Mouse (Mus musculus) stomach, embryonic 16.5 days (tissue): ENCODE measurements around the gene Rras. TPM values are rescaled to one million over a fixed set of nuclear protein-coding genes. Genes with fewer than 3 reads are reported as not detected.
A peak's percentile ranks its signal among the peaks of the same experiment; 100 is the strongest.

ENCODE experiments used
- ATAC-seq: fragments of 200-750 bp; cut with Nextera tagmentation; 2 replicates; pipeline ENCODE4 v1.8.0; 2017; ENCODE audit warnings: moderate number of reproducible peaks, moderate TSS enrichment; ENCODE audit not compliant: insufficient read depth, low FRiP score
- H3K27ac ChIP-seq: fragments of 300-500 bp; sonication (generic); 2 replicates; pipeline ENCODE4 v1.5.1; 2014; ENCODE audit warnings: low read length
- H3K27me3 ChIP-seq: fragments of 300-500 bp; sonication (generic); 2 replicates; pipeline ENCODE4 v1.6.1; 2014; ENCODE audit warnings: low read length, control low read depth, mixed read lengths; ENCODE audit not compliant: control insufficient read depth, insufficient read depth
- H3K36me3 ChIP-seq: fragments of 300-500 bp; sonication (generic); 2 replicates; pipeline ENCODE4 v1.6.1; 2014; ENCODE audit warnings: low read length; ENCODE audit not compliant: control insufficient read depth, insufficient read depth
- H3K4me1 ChIP-seq: fragments of 300-500 bp; sonication (generic); 2 replicates; pipeline ENCODE4 v1.6.1; 2014; ENCODE audit warnings: low read length, control low read depth, mixed read lengths; ENCODE audit not compliant: control insufficient read depth, insufficient read depth
- H3K4me2 ChIP-seq: fragments of 300-500 bp; sonication (generic); 2 replicates; pipeline ENCODE4 v1.6.1; 2014; ENCODE audit warnings: low read depth, low read length, mixed read lengths
- H3K4me3 ChIP-seq: fragments of 300-500 bp; sonication (generic); replicated peaks from 2 replicates; pipeline ENCODE4 v1.5.1; 2014; ENCODE audit warnings: mild to moderate bottlenecking, low read length
- H3K9ac ChIP-seq: fragments of 300-500 bp; sonication (generic); 2 replicates; pipeline ENCODE4 v1.6.1; 2014; ENCODE audit warnings: low read length
- H3K9me3 ChIP-seq: fragments of 300-500 bp; sonication (generic); replicated peaks from 2 replicates; pipeline ENCODE4 v1.6.1; 2016; ENCODE audit warnings: low read length, control low read depth; ENCODE audit not compliant: control insufficient read depth
- WGBS: fragments of 180-500 bp; shearing (Covaris S2); extraction: QIAGEN DNeasy Blood & Tissue Kit; methylation state at CpG from one replicate; pipeline ENCODE4 v1.1.7; 2014; 5-methylcytosine and 5-hydroxymethylcytosine counted together
- polyA plus RNA-seq: library from polyadenylated mRNA; unstranded; fragments of >200 nt; fragmentation: Nextera tagmentation; extraction: Ambion mirVana; gene quantifications from 2 replicates; pipeline ENCODE4 v1.2.1, GENCODE M21; 2015

Rras gene
- polyA plus RNA-seq, 1 experiment from 2014 or later: 68.0 TPM

- ATAC-seq: no peak
- 0% methylated on average over 14 of the region's 18 CpGs for WGBS
Measured at GRCm38 (mm10) chr7:45052862-45053116, 35.0 kb downstream of the Rras start, which contains the start of gene Prr12. TSS of gene Prr12 (minus strand) at chr7:45052881.

GRCm38 (mm10) chr7:45053117-45053930 lies 35.6 kb downstream of the Rras start:
- ATAC-seq: peak; percentile 52
- H3K4me2 ChIP-seq: peak overlapping the region; percentile 99
- peak overlapping the region; percentile 91 for H3K4me3 ChIP-seq
- under 1% methylated on average over 26 of the region's 59 CpGs for WGBS
- no peaks in the 10 kb centered on the region for H3K27me3 ChIP-seq
- H3K4me1 ChIP-seq: peaks cover 12% of the 10 kb centered on the region
- H3K9me3 ChIP-seq: no peaks in the 10 kb centered on the region
- H3K27ac ChIP-seq: peak overlapping the region; percentile 99
- H3K36me3 ChIP-seq: peaks cover 17% of the 10 kb centered on the region
- H3K9ac ChIP-seq: peak overlapping the region; percentile 93

More at GRCm38 (mm10) chr7:45052862-45053116, 35.0 kb downstream of the Rras start, which contains the start of gene Prr12:
- peaks cover 12% of the 10 kb centered on the region for H3K4me1 ChIP-seq
- H3K27me3 ChIP-seq: no peaks in the 10 kb centered on the region
- no peaks in the 10 kb centered on the region for H3K9me3 ChIP-seq
- peak within 1 kb of the TSS; percentile 93 for H3K9ac ChIP-seq
- H3K27ac ChIP-seq: peak within 1 kb of the TSS; percentile 99
- peak within 1 kb of the TSS; percentile 99 for H3K4me2 ChIP-seq
- peak within 1 kb of the TSS; percentile 91 for H3K4me3 ChIP-seq
- H3K36me3 ChIP-seq: peaks cover 22% of the 10 kb centered on the region

GRCm38 (mm10) chr7:45053931-45054510 lies 36.3 kb downstream of the Rras start:
- Histone ChIP-seq H3K27me3 (no peaks in the 10 kb centered on the region), H3K4me1 (peaks cover 12% of the 10 kb centered on the region), H3K4me2 (peak overlapping the region; percentile 99), H3K9ac (peak overlapping the region; percentile 93), H3K36me3 (peaks cover 12% of the 10 kb centered on the region; the same call in 1 of the 2 replicates), H3K4me3 (peak overlapping the region; percentile 91), H3K9me3 (no peaks in the 10 kb centered on the region), H3K27ac (peak overlapping the region; percentile 99)
- WGBS: under 1% methylated on average over 33 of the region's 33 CpGs
- peak; percentile 97 for ATAC-seq

GRCm38 (mm10) chr7:45056329-45056971 lies 38.7 kb downstream of the Rras start:
- H3K4me1 ChIP-seq: peaks cover 11% of the 10 kb centered on the region
- no peaks in the 10 kb centered on the region for H3K27me3 ChIP-seq
- no peak for ATAC-seq

GRCm38 (mm10) chr7:45056972-45057348 lies 39.2 kb downstream of the Rras start:
- Histone ChIP-seq H3K27ac (no peak overlapping the region), H3K4me3 (no peak overlapping the region), H3K36me3 (no peaks in the 10 kb centered on the region), H3K4me2 (no peak overlapping the region), H3K9ac (no peak overlapping the region), H3K27me3 (no peaks in the 10 kb centered on the region), H3K9me3 (no peaks in the 10 kb centered on the region), H3K4me1 (peaks cover 8% of the 10 kb centered on the region)
- ATAC-seq: no peak

More at GRCm38 (mm10) chr7:45056329-45056971, 38.7 kb downstream of the Rras start:
- Histone ChIP-seq H3K9me3 (no peaks in the 10 kb centered on the region), H3K9ac (peak overlapping the region; percentile 28; the same call in 1 of the 2 replicates), H3K4me2 (no peak overlapping the region), H3K27ac (no peak overlapping the region), H3K4me3 (no peak overlapping the region), H3K36me3 (no peaks in the 10 kb centered on the region)
- 69% methylated on average over 14 of the region's 14 CpGs for WGBS

- Histone ChIP-seq H3K9me3 (no peaks in the 10 kb centered on the region), H3K9ac (no peak overlapping the region), H3K4me3 (no peak overlapping the region), H3K27me3 (no peaks in the 10 kb centered on the region), H3K4me1 (peaks cover 13% of the 10 kb centered on the region), H3K36me3 (no peaks in the 10 kb centered on the region), H3K4me2 (no peak overlapping the region), H3K27ac (no peak overlapping the region)
- no peak for ATAC-seq
- 75% methylated on average over 10 of the region's 10 CpGs for WGBS
Measured at GRCm38 (mm10) chr7:45058607-45059571, 41.1 kb downstream of the Rras start.

GRCm38 (mm10) chr7:45060632-45061122 lies 42.9 kb downstream of the Rras start:
- peak overlapping the region; percentile 69; the same call in 1 of the 2 replicates for H3K4me3 ChIP-seq
- WGBS: 80% methylated on average over 6 of the region's 6 CpGs

GRCm38 (mm10) chr7:45061532-45062075 lies 43.8 kb downstream of the Rras start:
- 10% methylated on average over 11 of the region's 11 CpGs for WGBS
- Histone ChIP-seq H3K4me2 (peak overlapping the region; percentile 60), H3K9me3 (no peaks in the 10 kb centered on the region), H3K9ac (peak overlapping the region; percentile 74), H3K27ac (peak overlapping the region; percentile 91), H3K27me3 (no peaks in the 10 kb centered on the region), H3K4me3 (peak overlapping the region; percentile 69), H3K36me3 (no peaks in the 10 kb centered on the region), H3K4me1 (peaks cover 16% of the 10 kb centered on the region)
- peak; percentile 56; the same call in 1 of the 2 replicates for ATAC-seq

More at GRCm38 (mm10) chr7:45060632-45061122, 42.9 kb downstream of the Rras start:
- Histone ChIP-seq H3K9ac (no peak overlapping the region; the same call in 1 of the 2 replicates), H3K27me3 (no peaks in the 10 kb centered on the region), H3K36me3 (no peaks in the 10 kb centered on the region), H3K4me1 (peaks cover 16% of the 10 kb centered on the region), H3K4me2 (no peak overlapping the region), H3K27ac (no peak overlapping the region), H3K9me3 (no peaks in the 10 kb centered on the region)
- ATAC-seq: no peak
